Mouse (Mus musculus) olfactory bulb, adult 2 months (tissue): ENCODE measurements around the gene Pidd1. TPM values are rescaled to one million over a fixed set of nuclear protein-coding genes. Genes with fewer than 3 reads are reported as not detected.
A peak's percentile ranks its signal among the peaks of the same experiment; 100 is the strongest.

Experiments used
- H3K27ac ChIP-seq: fragments of 200-500 bp; 2 replicates; pipeline ENCODE4 v1.5.1; 2012; ENCODE audit warnings: low read depth, low read length; ENCODE audit not compliant: insufficient read depth
- H3K4me1 ChIP-seq: fragments of 200-500 bp; 2 replicates; pipeline ENCODE4 v1.6.1; 2012; ENCODE audit warnings: low read length; ENCODE audit not compliant: control insufficient read depth, insufficient read depth
- H3K4me3 ChIP-seq: fragments of 200-500 bp; 2 replicates; pipeline ENCODE4 v1.5.1; 2012; ENCODE audit warnings: mild to moderate bottlenecking, low read depth, low read length, moderate library complexity; ENCODE audit not compliant: insufficient read depth
- CTCF ChIP-seq: fragments of 200-500 bp; IDR thresholded peaks from 2 replicates; pipeline ENCODE4 v1.5.1; 2012; ENCODE audit warnings: low read depth, mild to moderate bottlenecking, low read length, moderate library complexity; ENCODE audit not compliant: insufficient read depth
- POLR2A ChIP-seq: fragments of 200-500 bp; IDR thresholded peaks from 2 replicates; pipeline ENCODE4 v1.6.1; 2012; ENCODE audit warnings: mild to moderate bottlenecking, low read depth, low read length, moderate library complexity; ENCODE audit not compliant: insufficient read depth
- WGBS: fragments of 180-500 bp; shearing (Covaris S2); methylation state at CpG from one replicate; pipeline ENCODE4 v1.1.7; 2018; 5-methylcytosine and 5-hydroxymethylcytosine counted together
- polyA plus RNA-seq: library from polyadenylated mRNA; stranded (reverse); fragments of >200 nt; gene quantifications from 2 replicates; pipeline ENCODE4 v1.2.4, GENCODE M21; 2012; ENCODE audit warnings: low replicate concordance; ENCODE audit not compliant: missing spikeins, insufficient read depth, insufficient read length

Gene Pidd1
- polyA plus RNA-seq, 1 experiment: not detected

GRCm38 (mm10) chr7:141429310-141429709, 14.5 kb downstream of the Pidd1 start, which contains the start of gene Cend1:
Cend1 (minus strand) TSS chr7:141429491.
- WGBS: 2% methylated on average over 19 of the region's 19 CpGs

GRCm38 (mm10) chr7:141428701-141429100, 15.1 kb downstream of the Pidd1 start:
- Histone ChIP-seq H3K27ac (peak overlapping the region; percentile 61), H3K4me3 (peak overlapping the region; percentile 67), H3K4me1 (peaks cover 32% of the 10 kb centered on the region)
- TF ChIP-seq CTCF (no peak), POLR2A (no peak)
- 42% methylated on average over 5 of the region's 5 CpGs for WGBS

More at GRCm38 (mm10) chr7:141429310-141429709, 14.5 kb downstream of the Pidd1 start, which contains the start of gene Cend1:
- TF ChIP-seq CTCF: no peak
- TF ChIP-seq POLR2A: peak; percentile 65
- Histone ChIP-seq H3K4me3 (peak within 1 kb of the TSS; percentile 67), H3K27ac (peak within 1 kb of the TSS; percentile 61), H3K4me1 (peaks cover 37% of the 10 kb centered on the region)

DNA sequence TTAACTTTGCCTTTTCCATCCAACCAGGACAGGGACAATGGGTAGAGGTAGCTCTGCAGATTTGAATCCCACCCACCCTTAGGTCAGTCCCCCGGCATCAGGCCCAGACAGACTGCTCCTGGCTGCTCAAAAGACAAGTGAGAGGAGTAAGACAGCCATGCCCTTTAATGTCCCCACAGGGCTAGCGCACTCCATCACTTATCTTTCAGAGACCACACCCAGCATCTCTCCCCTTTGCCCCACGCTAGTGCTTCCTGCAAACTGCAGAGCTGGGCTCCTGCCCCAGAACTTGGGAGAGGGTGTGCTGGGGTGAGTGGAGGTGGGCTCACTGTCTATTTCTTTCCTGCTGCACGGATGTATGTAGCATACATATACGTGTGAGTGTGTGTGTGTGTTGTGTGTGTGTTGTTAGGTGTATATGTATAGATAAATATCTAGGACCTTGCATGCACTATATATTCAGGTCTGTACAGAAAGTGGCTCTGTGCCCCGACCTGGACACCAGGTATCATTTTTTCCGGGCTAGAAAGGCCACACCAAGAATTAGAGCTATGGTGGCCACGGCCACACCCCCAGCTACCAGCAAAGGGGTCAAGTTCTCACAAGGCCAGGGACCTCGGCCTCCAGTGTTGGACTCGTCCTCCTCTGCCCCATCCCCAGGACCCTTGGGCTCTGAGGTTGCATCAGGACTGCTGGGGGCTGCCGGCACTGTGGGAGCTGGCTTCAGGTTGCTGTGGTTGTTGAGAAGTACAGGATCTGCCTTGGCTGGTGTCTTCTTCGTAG, 16.7 kb downstream of the Pidd1 start:
- Histone ChIP-seq H3K4me3 (no peak overlapping the region), H3K27ac (no peak overlapping the region), H3K4me1 (peaks cover 18% of the 10 kb centered on the region)
- TF ChIP-seq POLR2A (no peak), CTCF (no peak)
- 91% methylated on average over 12 of the region's 12 CpGs for WGBS

GRCm38 (mm10) chr7:141423811-141424210, 20.0 kb downstream of the Pidd1 start:
- Histone ChIP-seq H3K27ac (no peak overlapping the region), H3K4me1 (peaks cover 11% of the 10 kb centered on the region), H3K4me3 (no peak overlapping the region)
- WGBS: 77% methylated on average over 4 of the region's 4 CpGs
- TF ChIP-seq POLR2A (no peak), CTCF (no peak)

DNA sequence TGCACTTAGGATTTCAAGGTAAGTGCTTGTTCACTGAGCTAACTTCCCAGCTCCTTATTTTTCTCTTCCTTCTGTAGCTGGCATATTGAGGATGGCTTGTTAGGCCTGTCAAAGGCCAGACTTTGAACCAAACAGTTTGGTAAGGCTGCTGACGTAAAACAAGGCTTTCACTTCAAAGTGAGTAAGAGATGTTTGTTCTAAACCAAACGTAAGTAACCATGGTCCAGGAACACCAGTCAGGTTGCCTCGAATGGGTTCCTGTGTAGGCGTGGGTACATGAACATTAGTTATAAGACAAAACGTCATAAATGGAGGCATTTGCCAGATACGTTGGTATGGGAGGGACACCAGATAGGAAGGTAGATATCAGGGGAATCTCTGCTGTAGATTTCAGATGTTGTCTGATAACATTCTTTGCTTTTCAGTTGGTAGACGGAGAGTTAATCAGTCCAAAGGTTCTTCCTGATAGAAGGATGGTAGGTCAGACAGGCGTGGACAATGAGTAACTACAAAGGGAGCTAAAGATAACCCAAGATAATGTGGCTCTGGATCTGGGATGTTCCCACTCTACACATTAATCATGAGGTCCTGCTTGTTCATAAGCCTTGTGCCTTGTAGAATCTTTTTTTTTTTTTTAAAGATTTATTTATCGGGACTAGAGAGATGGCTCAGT, 23.7 kb downstream of the Pidd1 start:
- no peak overlapping the region for H3K27ac ChIP-seq
- TF ChIP-seq CTCF (no peak), POLR2A (no peak)
- no peaks in the 10 kb centered on the region for H3K4me1 ChIP-seq
- WGBS: 87% methylated on average over 9 of the region's 9 CpGs
- no peak overlapping the region for H3K4me3 ChIP-seq

GRCm38 (mm10) chr7:141418970-141419369, 24.9 kb downstream of the Pidd1 start:
- no peak for TF ChIP-seq POLR2A
- TF ChIP-seq CTCF: no peak
- 60% methylated on average over 7 of the region's 7 CpGs for WGBS
- Histone ChIP-seq H3K4me3 (no peak overlapping the region), H3K4me1 (peaks cover 3% of the 10 kb centered on the region; the same call in 1 of the 2 replicates), H3K27ac (no peak overlapping the region)

DNA sequence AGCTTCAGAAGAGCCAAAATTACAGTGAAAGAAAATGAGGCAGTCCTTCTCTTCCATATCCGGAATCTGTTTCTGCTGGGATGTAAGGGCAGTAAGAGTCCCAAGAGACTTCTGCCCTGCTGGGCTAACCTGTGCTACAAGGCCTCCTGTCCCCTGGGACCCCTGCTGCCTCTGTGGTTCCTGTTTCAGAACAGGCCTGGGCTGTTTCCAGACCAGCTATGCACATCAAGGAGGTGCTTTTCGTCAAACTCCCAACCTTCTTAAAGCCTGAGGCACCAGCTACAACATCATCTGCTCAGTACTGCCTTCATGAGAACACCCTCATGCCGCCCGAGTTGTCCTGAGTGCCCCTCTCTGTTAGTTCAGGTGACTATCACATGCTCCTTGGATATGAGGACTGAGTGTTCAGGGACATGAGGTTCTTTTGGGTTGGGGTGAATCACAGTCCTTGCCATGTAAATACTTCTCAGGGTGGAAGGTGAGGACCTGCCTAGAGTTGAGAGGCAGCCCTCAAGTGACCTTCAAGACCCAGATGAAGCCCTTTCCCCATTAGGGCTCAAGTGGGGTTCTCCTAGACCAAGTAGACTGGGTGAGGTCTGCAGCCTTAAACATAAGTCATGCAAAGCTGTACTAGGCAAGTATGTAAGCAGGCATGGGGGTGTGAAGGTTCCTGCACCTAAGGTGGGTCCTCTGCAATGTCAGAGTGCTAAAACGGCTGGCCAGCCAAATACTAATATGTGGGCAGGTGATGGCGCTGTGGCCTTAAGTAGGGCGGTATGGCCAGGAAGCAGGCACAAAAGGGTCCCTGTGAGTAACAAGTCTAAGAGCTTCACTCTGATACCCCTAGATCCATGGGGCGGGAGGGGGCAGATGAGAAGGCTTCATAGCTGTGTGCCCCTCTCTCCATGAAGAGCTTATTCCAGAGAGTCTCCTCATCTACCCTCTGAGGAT, 25.8 kb downstream of the Pidd1 start:
- Histone ChIP-seq H3K4me1 (peaks cover 6% of the 10 kb centered on the region; the same call in 1 of the 2 replicates), H3K4me3 (no peak overlapping the region), H3K27ac (no peak overlapping the region)
- no peak for TF ChIP-seq CTCF
- no peak for TF ChIP-seq POLR2A
- 77% methylated on average over 8 of the region's 8 CpGs for WGBS

DNA sequence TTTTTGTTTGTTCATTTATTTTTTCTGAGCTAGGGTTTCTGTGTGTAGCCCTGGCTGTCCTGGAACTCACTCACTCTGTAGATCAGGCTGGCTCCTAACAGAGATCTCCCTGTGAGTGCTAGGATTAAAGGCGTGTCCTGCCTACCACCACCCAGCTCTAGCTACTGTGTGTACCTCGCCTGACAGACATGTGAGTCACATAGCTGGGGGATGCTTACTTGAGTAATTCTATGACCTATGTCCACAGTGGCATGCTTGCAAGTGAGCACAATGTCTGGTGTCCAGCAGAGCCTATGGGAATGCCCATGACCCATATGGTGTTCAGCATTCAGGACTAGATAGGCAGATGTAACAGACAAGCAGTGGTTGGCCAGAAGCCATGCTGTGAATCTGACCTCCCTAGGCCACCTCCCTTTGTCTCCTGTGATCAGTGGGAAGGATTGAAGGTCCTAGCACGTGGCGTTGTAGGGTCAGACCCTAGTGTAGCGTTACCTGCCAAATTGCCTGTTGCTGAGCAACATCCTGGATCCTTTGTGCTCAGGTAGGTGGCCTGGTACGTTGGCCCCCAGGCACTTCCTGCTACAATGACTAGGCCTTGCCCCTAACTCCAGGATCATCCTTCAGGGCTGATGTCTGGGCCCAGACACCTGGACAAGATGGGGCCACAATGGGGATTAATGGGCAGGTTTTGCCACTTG, 27.5 kb downstream of the Pidd1 start:
- no peak for TF ChIP-seq POLR2A
- no peak for TF ChIP-seq CTCF
- WGBS: 87% methylated on average over 6 of the region's 6 CpGs
- Histone ChIP-seq H3K4me1 (peaks cover 10% of the 10 kb centered on the region), H3K4me3 (no peak overlapping the region), H3K27ac (no peak overlapping the region)
